Mouse (Mus musculus) embryonic facial prominence, embryonic 12.5 days (tissue): ENCODE measurements at regions not wholly inside any gene's neighbourhood (a gene's known extent, or its start where the extent isn't known, plus 50 kb on each side); places are given as distances from the start of the nearest gene placed in this dataset.
A peak's percentile ranks its signal among the peaks of the same experiment; 100 is the strongest.

Experiments used
- ATAC-seq: fragments of 200-750 bp; cut with Nextera tagmentation; 2 replicates; pipeline ENCODE4 v1.8.0; 2017; ENCODE audit not compliant: insufficient number of reproducible peaks, insufficient read depth, low FRiP score, low TSS enrichment
- H3K27ac ChIP-seq: fragments of 300-500 bp; sonication (generic); 2 replicates; pipeline ENCODE4 v1.5.1; 2016; ENCODE audit warnings: mild to moderate bottlenecking
- H3K27me3 ChIP-seq: fragments of 300-500 bp; sonication (generic); 2 replicates; pipeline ENCODE4 v1.6.1; 2016; ENCODE audit warnings: mild to moderate bottlenecking, moderate library complexity
- H3K36me3 ChIP-seq: fragments of 300-500 bp; sonication (generic); 2 replicates; pipeline ENCODE4 v1.6.1; 2016; ENCODE audit warnings: mild to moderate bottlenecking
- H3K4me1 ChIP-seq: fragments of 300-500 bp; sonication (generic); 2 replicates; pipeline ENCODE4 v1.6.1; 2016
- H3K4me2 ChIP-seq: fragments of 300-500 bp; sonication (generic); replicated peaks from 2 replicates; pipeline ENCODE4 v1.6.1; 2016; ENCODE audit warnings: mild to moderate bottlenecking, moderate library complexity
- H3K4me3 ChIP-seq: fragments of 300-500 bp; sonication (generic); 2 replicates; pipeline ENCODE4 v1.5.1; 2016; ENCODE audit warnings: mild to moderate bottlenecking
- H3K9ac ChIP-seq: fragments of 300-500 bp; sonication (generic); 2 replicates; pipeline ENCODE4 v1.6.1; 2016; ENCODE audit warnings: mild to moderate bottlenecking, moderate library complexity
- H3K9me3 ChIP-seq: fragments of 300-500 bp; sonication (generic); 2 replicates; pipeline ENCODE4 v1.6.1; 2016; ENCODE audit warnings: mild to moderate bottlenecking, moderate library complexity
- WGBS: fragments of 180-500 bp; shearing (Covaris S2); methylation state at CpG from one replicate; pipeline ENCODE4 v1.1.7; 2016; 5-methylcytosine and 5-hydroxymethylcytosine counted together

DNA sequence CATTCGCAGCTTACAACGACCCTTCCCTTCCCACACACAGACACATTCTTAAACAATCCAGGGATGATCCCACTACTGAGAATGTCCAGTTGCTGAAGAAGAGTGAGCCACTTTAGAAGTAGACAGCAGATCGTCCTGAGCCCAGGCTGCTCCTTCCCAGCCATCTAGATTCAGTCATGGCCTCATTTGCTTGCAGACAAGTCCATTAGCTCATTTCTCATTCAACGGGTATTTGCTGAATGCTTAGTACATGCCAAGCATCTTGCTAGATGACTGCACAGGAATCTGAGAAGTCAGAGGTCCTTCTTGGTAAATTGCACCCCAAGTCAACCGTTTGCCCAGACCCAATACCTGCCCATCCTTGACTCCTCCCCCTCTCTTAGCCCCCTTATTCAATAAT, 57.8 kb downstream of the Ier5 start:
- no peaks in the 10 kb centered on the region for H3K36me3 ChIP-seq
- no peak overlapping the region for H3K9ac ChIP-seq
- no peaks in the 10 kb centered on the region for H3K9me3 ChIP-seq
- ATAC-seq, result no peak
- no peaks in the 10 kb centered on the region for H3K27me3 ChIP-seq
- H3K27ac ChIP-seq, result no peak overlapping the region; the same call in 1 of the 2 replicates
- peaks cover 16% of the 10 kb centered on the region for H3K4me1 ChIP-seq
- 71% methylated on average over 5 of the region's 5 CpGs for WGBS
- no peak overlapping the region for H3K4me2 ChIP-seq
- H3K4me3 ChIP-seq, result no peak overlapping the region

- no peaks in the 10 kb centered on the region for H3K9me3 ChIP-seq
- no peaks in the 10 kb centered on the region for H3K36me3 ChIP-seq
- 0 out of 2 replicates have a peak, but pooled peaks have one; percentile 73 for ATAC-seq
- H3K27ac ChIP-seq, result peak overlapping the region; percentile 58; the same call in 1 of the 2 replicates
- no peaks in the 10 kb centered on the region for H3K27me3 ChIP-seq
- H3K4me2 ChIP-seq, result no peak overlapping the region
- H3K4me3 ChIP-seq, result no peak overlapping the region
- H3K9ac ChIP-seq, result no peak overlapping the region
- peaks cover 16% of the 10 kb centered on the region for H3K4me1 ChIP-seq
- WGBS, result 53% methylated on average over 1 of the region's 1 CpGs
Measured at GRCm38 (mm10) chr1:155040939-155041371, 58.5 kb downstream of the Ier5 start.

- peaks cover 16% of the 10 kb centered on the region for H3K4me1 ChIP-seq
Measured at GRCm38 (mm10) chr1:155040086-155040726, 59.2 kb downstream of the Ier5 start.

GRCm38 (mm10) chr1:155038631-155039625, 60.5 kb downstream of the Ier5 start:
- H3K27me3 ChIP-seq, result no peaks in the 10 kb centered on the region
- no peaks in the 10 kb centered on the region for H3K9me3 ChIP-seq
- no peak overlapping the region for H3K27ac ChIP-seq
- H3K36me3 ChIP-seq, result no peaks in the 10 kb centered on the region
- 73% methylated on average over 11 of the region's 11 CpGs for WGBS
- no peak overlapping the region for H3K9ac ChIP-seq
- ATAC-seq, result no peak
- no peak overlapping the region for H3K4me3 ChIP-seq
- H3K4me1 ChIP-seq, result peaks cover 16% of the 10 kb centered on the region
- no peak overlapping the region for H3K4me2 ChIP-seq

More at GRCm38 (mm10) chr1:155040086-155040726, 59.2 kb downstream of the Ier5 start:
- peak; percentile 43; the same call in 1 of the 2 replicates for ATAC-seq
- Histone ChIP-seq H3K4me2 (no peak overlapping the region), H3K27ac (peak overlapping the region; percentile 58; the same call in 1 of the 2 replicates), H3K9ac (no peak overlapping the region), H3K9me3 (no peaks in the 10 kb centered on the region), H3K27me3 (no peaks in the 10 kb centered on the region), H3K4me3 (no peak overlapping the region), H3K36me3 (no peaks in the 10 kb centered on the region)
- WGBS, result 51% methylated on average over 8 of the region's 9 CpGs

DNA sequence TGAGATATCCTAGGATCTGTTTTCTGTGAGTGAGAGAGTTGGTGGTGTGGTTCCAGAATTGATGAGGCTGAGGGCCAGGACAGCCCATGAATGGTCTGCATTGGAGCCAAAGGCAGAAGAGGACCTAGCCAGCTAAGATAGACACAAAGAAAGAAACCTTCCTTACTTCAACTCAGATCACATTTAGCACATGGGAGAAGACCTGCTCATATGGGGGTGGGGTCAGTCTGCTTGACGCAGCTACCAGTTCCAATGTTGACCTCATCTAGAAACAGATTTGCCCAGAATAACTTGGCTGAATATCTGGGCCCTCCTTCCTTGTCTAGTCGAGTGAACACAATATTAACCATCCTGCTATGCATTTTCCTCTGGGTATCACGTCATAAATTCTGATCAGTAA, 62.0 kb downstream of the Ier5 start:
- Histone ChIP-seq H3K27ac (no peak overlapping the region), H3K9me3 (no peaks in the 10 kb centered on the region), H3K4me2 (no peak overlapping the region), H3K27me3 (no peaks in the 10 kb centered on the region), H3K4me3 (no peak overlapping the region), H3K36me3 (no peaks in the 10 kb centered on the region), H3K9ac (no peak overlapping the region), H3K4me1 (peaks cover 16% of the 10 kb centered on the region)
- 80% methylated on average over 3 of the region's 3 CpGs for WGBS
- ATAC-seq, result no peak

DNA sequence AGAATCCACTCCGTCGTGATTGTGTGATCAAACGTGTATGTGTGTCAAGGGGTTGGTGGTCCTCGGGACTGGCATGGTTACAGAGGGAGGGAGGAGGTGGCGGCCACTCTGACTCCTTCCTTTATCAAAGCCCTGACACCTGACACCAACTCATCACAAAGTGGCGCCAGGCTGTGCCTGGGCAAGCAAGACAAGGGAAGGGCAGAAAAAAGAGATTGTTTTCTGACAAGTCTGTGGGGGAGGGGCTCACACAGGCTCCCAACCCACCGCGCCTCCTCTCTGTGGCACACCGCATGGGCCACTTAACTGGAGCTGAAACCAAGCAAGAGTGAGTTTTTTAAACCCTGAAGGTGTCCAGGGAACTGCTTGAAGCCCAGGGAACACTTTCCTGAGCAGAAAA, 68.5 kb downstream of the Ier5 start:
- WGBS, result 3% methylated on average over 9 of the region's 9 CpGs
- Histone ChIP-seq H3K4me2 (no peak overlapping the region), H3K9ac (no peak overlapping the region), H3K27me3 (no peaks in the 10 kb centered on the region), H3K4me1 (peaks cover 39% of the 10 kb centered on the region), H3K36me3 (no peaks in the 10 kb centered on the region), H3K27ac (no peak overlapping the region), H3K4me3 (no peak overlapping the region), H3K9me3 (no peaks in the 10 kb centered on the region)
- ATAC-seq, result no peak

- no peak for ATAC-seq
- Histone ChIP-seq H3K27me3 (no peaks in the 10 kb centered on the region), H3K27ac (no peak overlapping the region), H3K36me3 (no peaks in the 10 kb centered on the region), H3K9me3 (no peaks in the 10 kb centered on the region), H3K4me3 (no peak overlapping the region), H3K9ac (no peak overlapping the region), H3K4me1 (peaks cover 39% of the 10 kb centered on the region), H3K4me2 (peak overlapping the region; percentile 11; the same call in 1 of the 2 replicates)
- WGBS, result 66% methylated on average over 17 of the region's 17 CpGs
Measured at GRCm38 (mm10) chr1:155029195-155029879, 70.1 kb downstream of the Ier5 start.

DNA sequence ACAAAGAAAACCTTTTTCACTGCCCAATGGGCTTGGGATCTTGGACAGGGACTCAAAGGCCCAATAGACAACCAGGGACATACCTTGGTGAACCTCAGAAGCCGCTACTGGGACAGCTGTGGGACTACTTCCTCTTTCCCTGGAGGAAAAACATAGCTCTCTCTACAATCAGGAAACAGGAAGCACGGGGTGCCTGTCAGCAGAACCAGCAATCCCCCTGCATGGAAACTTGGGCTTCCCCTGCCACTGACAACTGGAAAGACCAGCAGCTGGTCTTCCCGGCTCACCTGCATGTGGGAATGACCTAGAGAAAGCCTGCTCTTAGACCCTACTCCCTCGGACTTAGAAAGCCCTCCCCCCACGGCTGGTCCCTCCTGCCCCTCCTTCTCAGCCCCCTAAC, 70.7 kb downstream of the Ier5 start:
- H3K9me3 ChIP-seq, result no peaks in the 10 kb centered on the region
- peaks cover 39% of the 10 kb centered on the region for H3K4me1 ChIP-seq
- no peaks in the 10 kb centered on the region for H3K36me3 ChIP-seq
- ATAC-seq, result no peak
- H3K4me2 ChIP-seq, result peak overlapping the region; percentile 11; the same call in 1 of the 2 replicates
- H3K4me3 ChIP-seq, result no peak overlapping the region
- no peak overlapping the region for H3K9ac ChIP-seq
- no peak overlapping the region for H3K27ac ChIP-seq
- WGBS, result 38% methylated on average over 5 of the region's 5 CpGs
- no peaks in the 10 kb centered on the region for H3K27me3 ChIP-seq

DNA sequence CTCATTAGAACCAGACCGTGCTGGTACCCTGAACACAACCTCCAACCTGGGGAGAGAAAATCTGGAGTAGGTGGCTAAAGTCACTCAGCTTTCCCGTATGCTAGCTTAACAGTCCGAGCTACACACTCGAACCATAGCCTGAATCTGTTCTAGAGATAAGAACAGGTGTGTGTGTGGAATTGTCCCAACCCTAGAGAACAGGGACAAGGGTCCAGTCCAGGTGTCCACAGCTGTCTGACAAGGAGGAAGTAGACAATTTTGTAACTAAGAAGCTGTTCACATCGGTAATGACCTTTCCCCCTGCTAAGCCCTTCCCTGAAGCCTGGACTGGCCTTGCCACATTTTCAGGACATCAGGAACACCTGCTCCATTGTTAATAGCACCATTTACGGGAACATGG, 71.3 kb downstream of the Ier5 start:
- Histone ChIP-seq H3K36me3 (no peaks in the 10 kb centered on the region), H3K9me3 (no peaks in the 10 kb centered on the region), H3K27ac (no peak overlapping the region), H3K4me1 (peaks cover 39% of the 10 kb centered on the region), H3K9ac (no peak overlapping the region), H3K4me3 (no peak overlapping the region), H3K27me3 (no peaks in the 10 kb centered on the region), H3K4me2 (no peak overlapping the region)
- ATAC-seq, result no peak
- 68% methylated on average over 6 of the region's 6 CpGs for whole genome bisulfite sequencing

GRCm38 (mm10) chr1:155027583-155027982, 71.9 kb downstream of the Ier5 start:
- H3K4me1 ChIP-seq, result peaks cover 39% of the 10 kb centered on the region
- no peaks in the 10 kb centered on the region for H3K9me3 ChIP-seq
- H3K27ac ChIP-seq, result no peak overlapping the region
- WGBS, result 50% methylated on average over 8 of the region's 8 CpGs
- ATAC-seq, result no peak
- H3K27me3 ChIP-seq, result no peaks in the 10 kb centered on the region
- H3K4me3 ChIP-seq, result no peak overlapping the region
- no peaks in the 10 kb centered on the region for H3K36me3 ChIP-seq
- H3K4me2 ChIP-seq, result no peak overlapping the region
- H3K9ac ChIP-seq, result no peak overlapping the region

GRCm38 (mm10) chr1:155025862-155026478, 73.5 kb downstream of the Ier5 start:
- Histone ChIP-seq H3K27ac (no peak overlapping the region), H3K9ac (no peak overlapping the region), H3K9me3 (no peaks in the 10 kb centered on the region), H3K4me3 (no peak overlapping the region), H3K36me3 (no peaks in the 10 kb centered on the region), H3K27me3 (no peaks in the 10 kb centered on the region), H3K4me1 (peaks cover 31% of the 10 kb centered on the region), H3K4me2 (no peak overlapping the region)
- ATAC-seq, result no peak; the same call in 1 of the 2 replicates
- WGBS, result 10% methylated on average over 5 of the region's 5 CpGs
